ENCODE assay signal across 24 mouse cellular contexts in the genomic region with DNA sequence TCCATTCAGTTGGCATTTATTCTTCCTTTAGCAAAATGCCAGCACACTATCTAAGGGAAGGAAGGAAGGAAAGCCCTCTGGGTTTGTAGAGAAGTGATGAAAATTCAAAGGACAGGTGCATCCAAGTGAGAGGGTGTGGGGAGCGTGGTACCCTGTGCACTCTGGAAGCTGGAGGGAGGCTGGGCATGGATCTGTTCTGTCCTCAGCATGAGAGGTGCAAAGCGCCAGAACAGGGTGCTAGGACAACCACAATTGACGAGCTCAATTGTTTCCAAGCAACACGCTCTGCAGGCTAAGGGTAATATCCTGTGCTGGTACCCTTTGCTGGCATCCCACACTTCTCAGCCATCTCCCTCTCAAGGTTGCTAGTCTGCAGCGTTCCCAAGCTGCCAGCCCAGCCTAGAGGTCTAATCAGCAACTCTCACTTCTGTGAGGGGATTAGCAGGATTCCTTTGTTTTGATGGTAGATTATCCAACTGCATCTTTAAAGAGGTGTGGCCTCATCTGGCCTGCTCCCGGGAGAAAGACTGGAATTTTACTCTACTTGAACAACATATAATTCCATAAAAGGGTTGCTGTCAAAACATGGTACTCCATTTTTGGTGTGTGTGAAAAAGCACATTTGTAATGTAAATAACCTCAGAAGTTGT.
DNase-seq lines count a peak whose midpoint lies in the region; ATAC-seq and TF ChIP-seq lines count a peak whose summit lies in the region.
"Had no signal": no experiment of that assay in that cellular context is flagged by ENCODE, and none has a peak within 500 bp of the region (broad histone marks: within the 10 kb centered on the region; RNA-seq: fewer than 3 reads in every experiment).

No protein-coding gene starts in this region.

- no peaks in the 10 kb centered on the region for H3K9me3 ChIP-seq in hindbrain, postnatal 0 days (ENCODE audit: low read length)
- no peaks in the 10 kb centered on the region for H3K9me3 ChIP-seq in hindbrain, embryonic 16.5 days (ENCODE audit: control insufficient read depth, low read length)
- no peaks in the 10 kb centered on the region for H3K9me3 ChIP-seq in forebrain, embryonic 11.5 days (ENCODE audit: control insufficient read depth, low read length)
- H3K9me3 ChIP-seq in forebrain, embryonic 16.5 days (ENCODE audit: control insufficient read depth, low read length): no peaks in the 10 kb centered on the region; the same call in 1 of the 2 replicates
- H3K9me3 ChIP-seq: liver, embryonic 15.5 days; neural tube, embryonic 13.5 days; stomach, embryonic 15.5 days had no signal

- 31% methylated on average over 6 of the region's 6 CpGs for WGBS in hindbrain, postnatal 0 days
- WGBS in hindbrain, embryonic 16.5 days: 42% methylated on average over 6 of the region's 6 CpGs
- 26% methylated on average over 6 of the region's 6 CpGs for WGBS in forebrain, embryonic 11.5 days
- WGBS in forebrain, embryonic 16.5 days: 10% methylated on average over 6 of the region's 6 CpGs

- no peak overlapping the region for H3K4me2 ChIP-seq in hindbrain, postnatal 0 days (ENCODE audit: low read depth, low read length)
- no peak overlapping the region for H3K4me2 ChIP-seq in hindbrain, embryonic 16.5 days (ENCODE audit: low read length)
- H3K4me2 ChIP-seq in forebrain, embryonic 11.5 days (ENCODE audit: low read depth, low read length, severe bottlenecking): no peak overlapping the region
- no peak overlapping the region for H3K4me2 ChIP-seq in forebrain, embryonic 16.5 days (ENCODE audit: low read length)
- H3K4me2 ChIP-seq: heart, embryonic 12.5 days; limb, embryonic 12.5 days; liver, embryonic 15.5 days; lung, embryonic 14.5 days; neural tube, embryonic 13.5 days; stomach, embryonic 15.5 days had no signal

- no peak overlapping the region for H3K9ac ChIP-seq in hindbrain, postnatal 0 days (replicated peaks; ENCODE audit: low read length)
- no peak overlapping the region for H3K9ac ChIP-seq in hindbrain, embryonic 16.5 days (ENCODE audit: low read depth, low read length)
- no peak overlapping the region for H3K9ac ChIP-seq in forebrain, embryonic 11.5 days (ENCODE audit: low read length)
- no peak overlapping the region for H3K9ac ChIP-seq in forebrain, embryonic 16.5 days (replicated peaks; ENCODE audit: low read depth, low read length)
- H3K9ac ChIP-seq: heart, embryonic 12.5 days; limb, embryonic 12.5 days; liver, embryonic 15.5 days; lung, embryonic 14.5 days; neural tube, embryonic 13.5 days; stomach, embryonic 15.5 days had no signal

- H3K4me3 ChIP-seq in hindbrain, postnatal 0 days (ENCODE audit: low read length): no peak overlapping the region
- no peak overlapping the region for H3K4me3 ChIP-seq in hindbrain, embryonic 16.5 days (ENCODE audit: low read length)
- H3K4me3 ChIP-seq in forebrain, embryonic 11.5 days (ENCODE audit: low read depth, low read length): no peak overlapping the region
- no peak overlapping the region for H3K4me3 ChIP-seq in forebrain, embryonic 16.5 days (replicated peaks; ENCODE audit: low read length)
- H3K4me3 ChIP-seq: heart, adult 2 months; heart, embryonic 12.5 days; left cerebral cortex, adult 2 months; limb, embryonic 12.5 days; liver, embryonic 15.5 days; neural tube, embryonic 13.5 days; stomach, embryonic 15.5 days had no signal

- peaks cover 7% of the 10 kb centered on the region; the same call in 1 of the 2 replicates for H3K4me1 ChIP-seq in hindbrain, postnatal 0 days (ENCODE audit: insufficient read depth, low read length)
- H3K4me1 ChIP-seq in hindbrain, embryonic 16.5 days (ENCODE audit: control insufficient read depth, insufficient read depth, low read depth, low read length): peaks cover 7% of the 10 kb centered on the region
- peaks cover 3% of the 10 kb centered on the region; the same call in 1 of the 2 replicates for H3K4me1 ChIP-seq in forebrain, embryonic 11.5 days (replicated peaks; ENCODE audit: control insufficient read depth, insufficient read depth, low read length)
- peaks cover 22% of the 10 kb centered on the region for H3K4me1 ChIP-seq in forebrain, embryonic 16.5 days (replicated peaks; ENCODE audit: control insufficient read depth, insufficient read depth, low read length)
- H3K4me1 ChIP-seq: liver, embryonic 15.5 days had no signal

- TF ChIP-seq CTCF in hindbrain, postnatal 0 days (IDR thresholded peaks at IDR 0.05; ENCODE audit: low read depth): no peak
- TF ChIP-seq CTCF in brain, embryonic 14.5 days (IDR thresholded peaks at IDR 0.05; ENCODE audit: borderline replicate concordance, extremely low read depth, insufficient read depth, insufficient read length): no peak

- no peaks in the 10 kb centered on the region for H3K27me3 ChIP-seq in hindbrain, postnatal 0 days (ENCODE audit: insufficient read depth, low read length)
- H3K27me3 ChIP-seq in hindbrain, embryonic 16.5 days (replicated peaks; ENCODE audit: control insufficient read depth, insufficient read depth, low read length): no peaks in the 10 kb centered on the region
- H3K27me3 ChIP-seq in forebrain, embryonic 11.5 days (ENCODE audit: control insufficient read depth, insufficient read depth, low read length): no peaks in the 10 kb centered on the region
- no peaks in the 10 kb centered on the region for H3K27me3 ChIP-seq in forebrain, embryonic 16.5 days (replicated peaks; ENCODE audit: control insufficient read depth, insufficient read depth, low read length)
- H3K27me3 ChIP-seq: liver, embryonic 15.5 days; neural tube, embryonic 13.5 days; stomach, embryonic 15.5 days had no signal

- no peaks in the 10 kb centered on the region for H3K36me3 ChIP-seq in hindbrain, postnatal 0 days (ENCODE audit: insufficient read depth, low read length)
- no peaks in the 10 kb centered on the region for H3K36me3 ChIP-seq in hindbrain, embryonic 16.5 days (ENCODE audit: control insufficient read depth, insufficient read depth, low read length)
- H3K36me3 ChIP-seq in forebrain, embryonic 11.5 days (ENCODE audit: control insufficient read depth, insufficient read depth, low read length): no peaks in the 10 kb centered on the region
- H3K36me3 ChIP-seq in forebrain, embryonic 16.5 days (ENCODE audit: control insufficient read depth, insufficient read depth): no peaks in the 10 kb centered on the region
- H3K36me3 ChIP-seq: heart, embryonic 12.5 days; limb, embryonic 12.5 days; liver, embryonic 15.5 days; neural tube, embryonic 13.5 days; stomach, embryonic 15.5 days had no signal

- no peak overlapping the region for H3K27ac ChIP-seq in hindbrain, postnatal 0 days
- H3K27ac ChIP-seq in hindbrain, embryonic 16.5 days (ENCODE audit: low read depth, low read length): no peak overlapping the region
- no peak overlapping the region for H3K27ac ChIP-seq in forebrain, embryonic 11.5 days (ENCODE audit: low read depth, low read length)
- H3K27ac ChIP-seq in forebrain, embryonic 16.5 days (ENCODE audit: low read length): no peak overlapping the region; the same call in 1 of the 2 replicates
- H3K27ac ChIP-seq: heart, adult 2 months; left cerebral cortex, adult 2 months; limb, embryonic 12.5 days; liver, embryonic 15.5 days; neural tube, embryonic 13.5 days; stomach, embryonic 15.5 days had no signal

- 0 out of 2 replicates have a peak, but pooled peaks have one; percentile 53 for ATAC-seq in hindbrain, postnatal 0 days
- ATAC-seq in hindbrain, embryonic 16.5 days: no peak
- 0 out of 2 replicates have a peak, but pooled peaks have one; percentile 44 for ATAC-seq in forebrain, embryonic 11.5 days (replicated peaks; ENCODE audit: low FRiP score)
- ATAC-seq in forebrain, embryonic 16.5 days: peak; percentile 67
- ATAC-seq: CD4-positive, CD25-positive, alpha-beta regulatory T cell, adult 4 months; intestine, postnatal 0 days had no signal

- peak; percentile 12 for DNase-seq in hindbrain, postnatal 0 days (ENCODE audit: low spot score)
- peak; percentile 76 for DNase-seq in brain, embryonic 14.5 days (ENCODE audit: low read depth)
- DNase-seq in forebrain, embryonic 11.5 days (ENCODE audit: low spot score): no peak
- no peak for DNase-seq in gastrocnemius, postnatal 25 days
- no peak for DNase-seq in layer of hippocampus, adult 9-10 months (ENCODE audit: low spot score)
- DNase-seq in adipocyte (ENCODE audit: low spot score): no peak
- DNase-seq: adrenal gland, postnatal 25 days; cerebellum, adult 8-10 months; cerebellum, postnatal 36 days; gastrocnemius, postnatal 14 days; heart, adult 2 months; kidney, postnatal 25 days; lung, embryonic 14.5 days; right cerebral cortex, postnatal 25 days had no signal

- no peak for TF ChIP-seq POLR2A in brain, embryonic 14.5 days (IDR thresholded peaks at IDR 0.05; ENCODE audit: borderline replicate concordance, extremely low read depth, insufficient read depth, insufficient read length, poor library complexity, severe bottlenecking)

Comparison
In these comparisons a context has a peak if more than half of its experiments do, and no peak if none do; other contexts are left out.
1. DNase-seq: peak in hindbrain, postnatal 0 days (single experiment) and brain, embryonic 14.5 days (single experiment); none in forebrain, embryonic 11.5 days (single experiment), gastrocnemius, postnatal 25 days (single experiment), layer of hippocampus, adult 9-10 months (single experiment) and adipocyte (single experiment).